Comparison of ENCODE assay signal across 8 mouse cellular contexts in genomic region chr3:154691897-154692571, GRCm38 (mm10). TPM values are rescaled to one million over a fixed set of nuclear protein-coding genes. Genes with fewer than 3 reads are reported as not detected.
A peak's percentile ranks its signal among the peaks of the same experiment; 100 is the strongest.
DNase-seq lines count a peak whose midpoint lies in the region; ATAC-seq and TF ChIP-seq lines count a peak whose summit lies in the region.

No protein-coding gene starts in this region.

- no peak overlapping the region for H3K9ac ChIP-seq in midbrain, embryonic 11.5 days (ENCODE audit: low read length)
- H3K9ac ChIP-seq in stomach, postnatal 0 days (ENCODE audit: low read length): no peak overlapping the region

- WGBS in midbrain, embryonic 11.5 days: 66% methylated on average over 14 of the region's 14 CpGs
- WGBS in stomach, postnatal 0 days: 31% methylated on average over 14 of the region's 14 CpGs

- H3K4me3 ChIP-seq in midbrain, embryonic 11.5 days (ENCODE audit: low read depth, low read length): no peak overlapping the region
- no peak overlapping the region for H3K4me3 ChIP-seq in stomach, postnatal 0 days (ENCODE audit: low read depth, low read length)

- intact Hi-C loops in left cerebral cortex, postnatal 36 days (cut with DNase I): no loop called here

- H3K4me1 ChIP-seq in midbrain, embryonic 11.5 days (ENCODE audit: control insufficient read depth, insufficient read depth, low read length): no peaks in the 10 kb centered on the region
- no peaks in the 10 kb centered on the region for H3K4me1 ChIP-seq in stomach, postnatal 0 days (replicated peaks; ENCODE audit: control insufficient read depth, insufficient read depth)

- H3K9me3 ChIP-seq in midbrain, embryonic 11.5 days (ENCODE audit: control insufficient read depth, low read length): no peaks in the 10 kb centered on the region
- no peaks in the 10 kb centered on the region for H3K9me3 ChIP-seq in stomach, postnatal 0 days (ENCODE audit: control insufficient read depth, low read length)

- H3K27ac ChIP-seq in midbrain, embryonic 11.5 days (ENCODE audit: low read depth, low read length): no peak overlapping the region
- H3K27ac ChIP-seq in stomach, postnatal 0 days (replicated peaks): peak overlapping the region; percentile 50; the same call in 1 of the 2 replicates

- H3K4me2 ChIP-seq in midbrain, embryonic 11.5 days: no peak overlapping the region
- H3K4me2 ChIP-seq in stomach, postnatal 0 days (replicated peaks; ENCODE audit: low read depth): 0 out of 2 replicates have a peak overlapping the region, but pooled peaks have one; percentile 21

- peak; percentile 38; the same call in 1 of the 2 replicates for ATAC-seq in midbrain, embryonic 11.5 days (ENCODE audit: low FRiP score)
- ATAC-seq in stomach, postnatal 0 days (ENCODE audit: low FRiP score, low TSS enrichment): peak; percentile 86

- peak; percentile 55 to 68 for DNase-seq in adrenal gland, postnatal 36 days
- DNase-seq in embryo, embryonic 9.5 days (ENCODE audit: extremely low spot score): peak; percentile 33
- peak; percentile 82 for DNase-seq in heart, adult 9 months (ENCODE audit: low spot score in 2 of 2)
- peak; percentile 67 to 71 for DNase-seq in kidney, adult 8-10 months
- DNase-seq in left cerebral cortex, postnatal 36 days (ENCODE audit: low spot score in 2 of 2): peak; percentile 86 to 88
- DNase-seq in midbrain, embryonic 11.5 days (ENCODE audit: low spot score, missing footprints): no peak
- peak; percentile 61 for DNase-seq in stomach, postnatal 0 days (ENCODE audit: low spot score)
- no peak for DNase-seq in thymus, postnatal 25 days

- TF ChIP-seq CTCF in stomach, postnatal 0 days (IDR thresholded peaks at IDR 0.05; ENCODE audit: low read depth): no peak

- H3K36me3 ChIP-seq in midbrain, embryonic 11.5 days (ENCODE audit: control insufficient read depth, insufficient read depth, low read length): no peaks in the 10 kb centered on the region
- no peaks in the 10 kb centered on the region for H3K36me3 ChIP-seq in stomach, postnatal 0 days (ENCODE audit: control insufficient read depth, insufficient read depth, low read length)

- TF ChIP-seq EP300 in stomach, postnatal 0 days (optimal IDR thresholded peaks at IDR 0.05): no peak

- no peaks in the 10 kb centered on the region for H3K27me3 ChIP-seq in midbrain, embryonic 11.5 days (ENCODE audit: control insufficient read depth, insufficient read depth, low read length)
- H3K27me3 ChIP-seq in stomach, postnatal 0 days (ENCODE audit: control insufficient read depth, insufficient read depth, low read length): no peaks in the 10 kb centered on the region

RNA-seq across cellular contexts. Expression of gene Erich3, which starts 28.4 kb away (rescaled TPM):
- under 1 TPM; 0.13 to 0.36 TPM for total RNA-seq in adrenal gland, postnatal 36 days (2021)
- 10 to 100 TPM in 1 of 2 experiments, 1 to 10 TPM in 1; 9.7 to 10.3 TPM for total RNA-seq in left cerebral cortex, postnatal 36 days (2021)
- 0.20 and 0.80 TPM in 2 replicates for polyA plus RNA-seq in midbrain, embryonic 11.5 days (2014; fragmentation: Nextera tagmentation; extraction: Ambion mirVana)
- polyA plus RNA-seq in stomach, postnatal 0 days (2015; fragmentation: Nextera tagmentation; extraction: Ambion mirVana): 0.05 and 0.06 TPM in 2 replicates

Comparison
In these comparisons a context has a peak if more than half of its experiments do, and no peak if none do; other contexts are left out.
1. DNase-seq: peak in adrenal gland, postnatal 36 days (2 of 2), embryo, embryonic 9.5 days (single experiment), heart, adult 9 months (2 of 2), kidney, adult 8-10 months (2 of 2), left cerebral cortex, postnatal 36 days (2 of 2) and stomach, postnatal 0 days (single experiment); none in midbrain, embryonic 11.5 days (single experiment) and thymus, postnatal 25 days (single experiment).
2. RNA of gene Erich3, which starts 28.4 kb away (total RNA-seq): 9.7 to 10.3 TPM in left cerebral cortex, postnatal 36 days; 0.13 to 0.36 TPM in adrenal gland, postnatal 36 days; every median in the first group is over 4 times any median in the second.